Mouse (Mus musculus) heart, adult 2 months (tissue): ENCODE results near the gene Lmo4. TPM values are rescaled to one million over a fixed set of nuclear protein-coding genes. Genes with fewer than 3 reads are reported as not detected.

Experiments
- DNase-seq, 2 experiments: peaks; one replicate each; pipeline ENCODE4 v3.0.0; 2021
- H3K27ac ChIP-seq: fragments of 200-600 bp; 2 replicates; pipeline ENCODE4 v1.8.1; 2022
- H3K27me3 ChIP-seq: fragments of 200-500 bp; 2 replicates; pipeline ENCODE4 v1.6.1; 2012; ENCODE audit warnings: mild to moderate bottlenecking, low read length, inconsistent platforms, mixed read lengths; ENCODE audit not compliant: control insufficient read depth, insufficient read depth
- H3K36me3 ChIP-seq: fragments of 200-500 bp; 2 replicates; pipeline ENCODE4 v1.6.1; 2012; ENCODE audit warnings: low read length, inconsistent platforms; ENCODE audit not compliant: control insufficient read depth, insufficient read depth
- H3K4me1 ChIP-seq: fragments of 200-500 bp; 2 replicates; pipeline ENCODE4 v1.6.1; 2011; ENCODE audit warnings: low read length; ENCODE audit not compliant: control insufficient read depth, insufficient read depth
- H3K4me3 ChIP-seq: fragments of 200-600 bp; 2 replicates; pipeline ENCODE4 v1.8.1; 2022
- H3K79me2 ChIP-seq: fragments of 200-500 bp; replicated peaks from 2 replicates; pipeline ENCODE4 v1.6.1; 2012; ENCODE audit warnings: mild to moderate bottlenecking, inconsistent platforms, low read length, moderate library complexity, mixed read lengths; ENCODE audit not compliant: control insufficient read depth, insufficient read depth
- H3K9ac ChIP-seq: fragments of 200-500 bp; 2 replicates; pipeline ENCODE4 v1.6.1; 2012; ENCODE audit warnings: low read depth, mild to moderate bottlenecking, control low read depth, inconsistent platforms, low read length, mixed read lengths
- CTCF ChIP-seq: fragments of 200-600 bp; IDR thresholded peaks from 2 replicates; pipeline ENCODE4 v1.8.1; 2022; ENCODE audit warnings: antibody characterized with exemption, mild to moderate bottlenecking, moderate library complexity
- EP300 ChIP-seq: fragments of 200-500 bp; IDR thresholded peaks from 2 replicates; pipeline ENCODE4 v1.6.1; 2011; ENCODE audit warnings: low read depth, low read length, control low read depth; ENCODE audit not compliant: insufficient read depth
- POLR2A ChIP-seq: fragments of 200-500 bp; IDR thresholded peaks from 2 replicates; pipeline ENCODE4 v1.6.1; 2011; ENCODE audit warnings: mild to moderate bottlenecking, low read depth, low read length, control low read depth; ENCODE audit not compliant: insufficient read depth
- WGBS: fragments of 180-500 bp; shearing (Covaris S2); methylation state at CpG from one replicate; pipeline ENCODE4 v1.1.7; 2018; 5-methylcytosine and 5-hydroxymethylcytosine counted together
- intact Hi-C: fragments of 180-260 bp; cut with DNase I; formaldehyde crosslinking; loops from one replicate; pipeline ENCODE4 v1.15.1; 2025
- polyA plus RNA-seq: library from polyadenylated mRNA; depleted of rRNA; stranded (reverse); fragments of >200 nt; gene quantifications from 2 replicates; pipeline ENCODE4 v1.2.3, GENCODE M21; 2012
- total RNA-seq, 2 experiments: library from RNA; stranded (reverse); gene quantifications; 2 replicates each; pipeline ENCODE4 v1.2.3; 2021

Gene Lmo4
- total and polyA plus RNA-seq, 3 experiments: 29.0 to 34.3 (median 33.8) TPM

DNA sequence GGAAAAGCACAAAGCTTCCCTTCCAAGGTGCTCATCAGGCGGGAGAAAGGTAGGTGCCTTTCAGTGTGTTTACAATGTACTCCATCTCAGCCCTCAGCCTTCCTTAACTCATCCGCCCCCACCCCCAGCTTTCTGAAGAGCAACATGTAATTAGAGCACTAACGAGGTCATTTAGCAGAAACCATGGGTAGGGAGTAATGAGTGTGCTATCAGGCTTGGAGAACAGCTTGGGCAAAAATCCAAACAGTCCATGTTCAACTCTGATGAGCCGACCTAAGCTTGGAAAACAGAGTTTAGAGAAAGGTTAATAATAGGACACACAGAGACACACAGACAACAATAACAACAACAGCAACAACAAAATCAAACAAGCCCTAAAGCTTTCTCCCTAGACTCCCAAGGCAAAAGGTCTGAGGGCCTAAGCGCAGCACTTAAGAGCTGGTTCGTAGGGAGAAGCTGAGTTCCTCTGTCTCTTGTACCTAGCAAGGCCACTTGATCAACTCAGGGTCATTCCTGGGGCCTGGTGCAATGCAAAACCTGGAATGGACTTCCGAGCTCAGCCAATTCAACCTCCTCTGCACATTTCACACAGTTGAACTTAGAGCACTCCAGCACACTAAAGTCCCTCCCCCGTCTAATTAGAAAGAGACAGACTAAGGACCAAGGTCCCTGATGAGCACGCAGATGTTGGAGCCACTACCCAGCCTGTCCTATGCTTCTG is 40.2 kb downstream of the Lmo4 start:
- TF ChIP-seq POLR2A (no peak), CTCF (no peak), EP300 (no peak)
- no peak overlapping the region for H3K27ac ChIP-seq
- H3K79me2 ChIP-seq: no peaks in the 10 kb centered on the region
- 71% methylated on average over 9 of the region's 9 CpGs for WGBS
- H3K9ac ChIP-seq: no peak overlapping the region
- H3K27me3 ChIP-seq: no peaks in the 10 kb centered on the region
- no peak for DNase-seq
- no peaks in the 10 kb centered on the region; the same call in none of the 2 replicates for H3K4me1 ChIP-seq
- intact Hi-C loops: no loop called here
- H3K36me3 ChIP-seq: no peaks in the 10 kb centered on the region
- H3K4me3 ChIP-seq: no peak overlapping the region

DNA sequence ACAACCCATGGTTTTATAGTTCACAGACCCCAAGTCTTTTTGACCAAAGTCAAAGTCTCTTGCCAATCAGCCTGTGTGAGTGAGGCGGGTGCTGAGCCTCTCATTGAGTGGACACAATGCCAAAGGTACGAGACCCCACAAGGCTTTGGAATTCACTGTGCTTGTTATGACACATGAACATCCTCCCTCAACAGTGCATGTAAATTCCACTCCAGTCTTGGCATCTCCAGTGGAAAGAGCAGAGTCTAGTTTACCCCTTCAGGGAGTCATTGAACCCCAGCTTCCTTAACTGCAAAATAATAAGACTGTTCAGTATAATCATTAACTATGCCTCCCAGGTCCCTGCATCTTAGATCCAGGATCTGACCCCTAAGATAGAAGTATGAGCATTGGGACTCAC is 41.3 kb downstream of the Lmo4 start:
- H3K36me3 ChIP-seq: no peaks in the 10 kb centered on the region
- WGBS: 95% methylated on average over 2 of the region's 2 CpGs
- intact Hi-C loops: no loop called here
- H3K9ac ChIP-seq: no peak overlapping the region
- DNase-seq: no peak
- no peaks in the 10 kb centered on the region for H3K79me2 ChIP-seq
- TF ChIP-seq EP300 (no peak), POLR2A (no peak), CTCF (no peak)
- no peaks in the 10 kb centered on the region for H3K27me3 ChIP-seq
- no peak overlapping the region for H3K4me3 ChIP-seq
- no peaks in the 10 kb centered on the region; the same call in none of the 2 replicates for H3K4me1 ChIP-seq
- no peak overlapping the region for H3K27ac ChIP-seq

DNA sequence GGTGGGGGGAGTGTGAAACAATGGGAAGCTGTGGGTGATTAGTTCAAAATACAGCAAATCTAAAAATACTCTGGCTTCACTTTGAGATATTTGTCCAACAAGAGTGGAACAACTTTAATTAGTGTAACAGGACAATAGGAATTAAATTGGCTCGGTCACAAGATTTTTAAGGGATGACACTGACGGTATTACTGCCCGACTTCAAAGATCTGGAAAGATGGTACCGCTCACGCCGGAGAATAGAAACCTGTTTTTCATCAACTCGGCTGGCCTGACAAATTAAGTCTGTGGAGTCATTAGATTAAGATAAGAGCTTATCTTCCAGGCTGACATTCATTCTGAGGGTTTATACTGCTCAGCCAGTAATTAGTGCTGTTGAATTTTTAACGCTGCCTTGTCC is 42.9 kb downstream of the Lmo4 start:
- intact Hi-C loops: no loop called here
- H3K27ac ChIP-seq: no peak overlapping the region
- no peaks in the 10 kb centered on the region for H3K36me3 ChIP-seq
- DNase-seq: no peak
- H3K9ac ChIP-seq: no peak overlapping the region
- no peaks in the 10 kb centered on the region for H3K79me2 ChIP-seq
- no peaks in the 10 kb centered on the region for H3K27me3 ChIP-seq
- H3K4me1 ChIP-seq: no peaks in the 10 kb centered on the region; the same call in none of the 2 replicates
- 11% methylated on average over 8 of the region's 8 CpGs for WGBS
- H3K4me3 ChIP-seq: no peak overlapping the region
- TF ChIP-seq CTCF: no peak
- TF ChIP-seq EP300: no peak
- no peak for TF ChIP-seq POLR2A

DNA sequence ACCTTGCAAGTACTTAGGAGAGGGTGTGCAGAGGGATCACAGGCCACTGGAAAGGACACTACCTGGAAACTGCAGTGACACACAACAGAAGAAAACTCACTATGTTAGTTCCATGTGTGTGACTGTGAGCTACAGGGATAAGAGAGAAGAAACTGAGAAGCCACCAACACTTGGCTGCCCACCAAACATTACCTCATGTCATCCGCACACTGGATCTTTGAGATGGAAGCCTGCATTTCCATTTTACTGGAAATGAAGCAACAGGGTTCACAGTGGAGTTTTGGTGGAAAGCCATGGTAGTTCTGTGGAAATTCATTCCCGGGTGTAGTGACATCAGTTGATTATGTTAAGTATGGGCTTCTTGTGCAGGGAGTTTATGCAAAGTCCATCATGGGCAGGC is 43.8 kb downstream of the Lmo4 start:
- 31% methylated on average over 2 of the region's 2 CpGs for WGBS
- H3K4me3 ChIP-seq: no peak overlapping the region
- H3K9ac ChIP-seq: no peak overlapping the region
- H3K4me1 ChIP-seq: no peaks in the 10 kb centered on the region; the same call in none of the 2 replicates
- H3K27me3 ChIP-seq: no peaks in the 10 kb centered on the region
- DNase-seq: peak; percentile 24 to 27
- intact Hi-C loops: no loop called here
- H3K79me2 ChIP-seq: no peaks in the 10 kb centered on the region
- no peaks in the 10 kb centered on the region for H3K36me3 ChIP-seq
- no peak for TF ChIP-seq POLR2A
- TF ChIP-seq EP300: no peak
- no peak for TF ChIP-seq CTCF
- no peak overlapping the region for H3K27ac ChIP-seq

DNA sequence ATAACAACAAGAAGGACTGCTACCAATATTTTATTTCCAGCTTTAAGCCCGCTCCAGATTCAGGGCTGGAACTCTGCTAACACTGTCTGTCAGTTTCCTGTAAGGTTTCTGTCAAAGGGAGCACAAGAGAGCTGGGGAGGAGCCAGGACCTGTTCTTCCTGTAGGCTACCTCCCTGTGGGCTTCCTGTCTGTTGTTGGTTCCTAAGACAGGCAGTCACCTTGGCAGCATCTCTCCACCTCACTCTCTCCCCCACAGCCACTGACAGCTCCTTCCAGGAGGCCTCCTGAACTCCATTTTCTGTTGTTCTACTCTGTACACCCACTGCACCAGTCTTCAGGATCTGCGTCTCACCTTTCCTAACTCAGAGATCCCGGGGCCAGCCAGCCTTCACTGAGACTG is 49.3 kb downstream of the Lmo4 start:
- H3K9ac ChIP-seq: no peak overlapping the region
- no peaks in the 10 kb centered on the region for H3K27me3 ChIP-seq
- no peaks in the 10 kb centered on the region for H3K36me3 ChIP-seq
- 68% methylated on average over 3 of the region's 3 CpGs for WGBS
- H3K4me3 ChIP-seq: no peak overlapping the region
- no peak for DNase-seq
- TF ChIP-seq EP300 (no peak), CTCF (no peak), POLR2A (no peak)
- no peaks in the 10 kb centered on the region for H3K79me2 ChIP-seq
- no peak overlapping the region for H3K27ac ChIP-seq
- intact Hi-C loops: no loop called here
- H3K4me1 ChIP-seq: no peaks in the 10 kb centered on the region

DNA sequence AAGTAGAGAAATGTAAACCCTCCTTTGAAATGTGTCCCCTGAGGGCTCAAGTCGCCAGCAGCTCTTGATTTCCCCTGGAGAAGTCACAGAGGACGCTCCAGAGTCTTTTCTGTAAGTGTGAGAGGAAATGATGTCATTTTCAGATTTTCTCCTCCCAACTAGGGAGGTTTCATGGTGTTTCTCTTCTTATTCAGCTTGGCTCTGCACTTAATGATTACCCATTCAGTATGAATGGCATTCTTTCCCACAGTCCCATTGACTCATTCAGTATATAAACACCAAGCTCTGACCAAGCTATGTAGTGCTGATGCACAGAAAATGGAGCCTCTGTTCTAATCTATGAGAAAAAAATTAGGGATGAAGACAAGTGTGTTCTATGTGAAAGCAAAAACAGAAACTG is 51.6 kb downstream of the Lmo4 start:
- 27% methylated on average over 2 of the region's 2 CpGs for WGBS
- TF ChIP-seq POLR2A: no peak
- TF ChIP-seq EP300: no peak
- no peak for TF ChIP-seq CTCF
- no peak overlapping the region for H3K4me3 ChIP-seq
- H3K79me2 ChIP-seq: no peaks in the 10 kb centered on the region
- intact Hi-C loops: no loop called here
- H3K4me1 ChIP-seq: no peaks in the 10 kb centered on the region
- no peak overlapping the region for H3K27ac ChIP-seq
- no peak for DNase-seq
- no peaks in the 10 kb centered on the region for H3K27me3 ChIP-seq
- H3K36me3 ChIP-seq: no peaks in the 10 kb centered on the region
- H3K9ac ChIP-seq: no peak overlapping the region
